In the genomic region with DNA sequence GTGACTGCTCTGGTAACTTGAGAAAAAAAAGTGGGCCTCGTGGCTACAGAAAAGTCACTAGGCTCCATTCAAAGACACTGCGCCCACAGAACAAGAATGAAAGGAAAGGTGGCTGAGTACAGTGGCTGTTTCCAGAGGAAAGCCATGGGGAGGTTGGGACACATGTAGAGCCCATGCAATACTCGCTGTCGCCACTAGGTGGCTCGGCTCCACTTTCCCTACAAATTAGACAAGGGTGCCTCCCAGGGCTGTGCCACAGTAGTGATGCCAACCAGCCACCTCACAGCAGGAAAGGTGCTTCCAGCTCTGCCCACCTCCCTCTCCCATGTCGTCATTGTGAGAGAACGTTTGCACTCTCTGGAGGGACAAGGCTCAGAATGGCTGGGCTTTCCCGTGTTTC, we compare ENCODE assay signal across 9 mouse cellular contexts.
A peak's percentile ranks its signal among the peaks of the same experiment; 100 is the strongest.
DNase-seq lines count a peak whose midpoint lies in the region; TF ChIP-seq lines count a peak whose summit lies in the region.
"Had no signal": no experiment of that assay in that cellular context is flagged by ENCODE, and none has a peak within 500 bp of the region (broad histone marks: within the 10 kb centered on the region; RNA-seq: fewer than 3 reads in every experiment).

No protein-coding gene starts in this region.

- H3K4me3 ChIP-seq in lung, adult 2 months (replicated peaks; ENCODE audit: extremely low read depth, low read depth, low read length): no peak overlapping the region
- H3K4me3 ChIP-seq in bone marrow, adult 2 months (replicated peaks; ENCODE audit: control insufficient read depth, low read depth, low read length): no peak overlapping the region
- H3K4me3 ChIP-seq in forebrain, embryonic 10.5 days: no peak overlapping the region
- H3K4me3 ChIP-seq: lung, embryonic 15.5 days had no signal

- H3K27me3 ChIP-seq in splenic B cell, adult 2 months (ENCODE audit: control insufficient read depth, insufficient read depth, low read length, poor library complexity, severe bottlenecking): no peaks in the 10 kb centered on the region
- H3K27me3 ChIP-seq in forebrain, embryonic 10.5 days (ENCODE audit: poor library complexity, severe bottlenecking): no peaks in the 10 kb centered on the region
- H3K27me3 ChIP-seq: lung, embryonic 15.5 days had no signal

- peak; percentile 55 for TF ChIP-seq CTCF in lung, adult 2 months (IDR thresholded peaks at IDR 0.05; ENCODE audit: insufficient read depth, low read length)
- peak; percentile 47; the same call in 1 of the 2 replicates for TF ChIP-seq CTCF in bone marrow, adult 2 months (IDR thresholded peaks at IDR 0.05; ENCODE audit: control insufficient read depth, insufficient read depth, low read length)

- TF ChIP-seq POLR2A in lung, adult 2 months (IDR thresholded peaks at IDR 0.05; ENCODE audit: borderline replicate concordance, extremely low read depth, low read depth, low read length): no peak
- TF ChIP-seq POLR2A in bone marrow, adult 2 months (IDR thresholded peaks at IDR 0.05; ENCODE audit: borderline replicate concordance, control insufficient read depth, low read depth, low read length): no peak

- no peak overlapping the region for H3K27ac ChIP-seq in bone marrow, adult 2 months (ENCODE audit: control insufficient read depth, insufficient read depth, low read depth, low read length, poor library complexity)
- H3K27ac ChIP-seq in forebrain, embryonic 10.5 days: no peak overlapping the region
- H3K27ac ChIP-seq: lung, embryonic 15.5 days had no signal

- H3K4me1 ChIP-seq in lung, adult 2 months (ENCODE audit: control insufficient read depth, insufficient read depth, low read length): no peaks in the 10 kb centered on the region
- no peaks in the 10 kb centered on the region for H3K4me1 ChIP-seq in bone marrow, adult 2 months (ENCODE audit: control insufficient read depth, insufficient read depth, low read length)
- H3K4me1 ChIP-seq in forebrain, embryonic 10.5 days: no peaks in the 10 kb centered on the region
- H3K4me1 ChIP-seq: lung, embryonic 15.5 days had no signal

- DNase-seq in embryo, embryonic 10.5 days (ENCODE audit: low spot score): peak; percentile 39
- DNase-seq in embryo, embryonic 11 days: no peak
- peak; percentile 6 for DNase-seq in lung, adult 2 months
- DNase-seq in lung, postnatal 4 days: no peak
- DNase-seq in splenic B cell, adult 2 months (ENCODE audit: low read depth, low spot score): peak; percentile 3
- DNase-seq in forebrain, embryonic 10.5 days (ENCODE audit: extremely low spot score, low spot score): no peak
- no peak for DNase-seq in T-cell, adult 2 months (ENCODE audit: low spot score)

- no peaks in the 10 kb centered on the region for H3K36me3 ChIP-seq in splenic B cell, adult 2 months (ENCODE audit: control insufficient read depth, insufficient read depth, low read length, poor library complexity, severe bottlenecking)
- no peaks in the 10 kb centered on the region for H3K36me3 ChIP-seq in forebrain, embryonic 10.5 days (replicated peaks)
- H3K36me3 ChIP-seq: lung, embryonic 15.5 days had no signal

- peaks cover 12% of the 10 kb centered on the region; the same call in 1 of the 2 replicates for H3K9me3 ChIP-seq in forebrain, embryonic 10.5 days
- H3K9me3 ChIP-seq: lung, embryonic 15.5 days had no signal

- WGBS in lung, adult 2 months: 40% methylated on average over 8 of the region's 8 CpGs
- 35% methylated on average over 8 of the region's 8 CpGs for WGBS in bone marrow, adult 2 months
- WGBS in forebrain, embryonic 10.5 days: 43% methylated on average over 8 of the region's 8 CpGs

Comparison
In these comparisons a context has a peak if more than half of its experiments do, and no peak if none do; other contexts are left out.
1. DNase-seq: peak in embryo, embryonic 10.5 days (single experiment), lung, adult 2 months (single experiment) and splenic B cell, adult 2 months (single experiment); none in embryo, embryonic 11 days (single experiment), lung, postnatal 4 days (0 of 2), forebrain, embryonic 10.5 days (single experiment) and T-cell, adult 2 months (single experiment).